Mouse (Mus musculus) heart, embryonic 14.5 days (tissue): ENCODE measurements around the gene Alyref2. TPM values are rescaled to one million over a fixed set of nuclear protein-coding genes. Genes with fewer than 3 reads are reported as not detected.
"Not testable (repeated sequence)": the region's sequence is repeated elsewhere in the genome, so short reads cannot be mapped to it uniquely, and the experiment has no call there.

Source experiments
- ATAC-seq: fragments of 200-750 bp; cut with Nextera tagmentation; 2 replicates; pipeline ENCODE4 v1.8.0; 2017; ENCODE audit warnings: low read depth, moderate TSS enrichment; ENCODE audit not compliant: insufficient number of reproducible peaks, insufficient read depth, low FRiP score
- H3K27ac ChIP-seq, 2 experiments: fragments of 200-500 bp in 1 of 2; fragments of 300-500 bp in 1 of 2; sonication (generic) in 1 of 2; replicated peaks in 1 of 2; 2 replicates each; pipeline ENCODE4 v1.5.1; 2012 to 2014; ENCODE audit warnings: low read depth in 2 of 2, low read length in 2 of 2, control low read depth in 1 of 2, mild to moderate bottlenecking in 1 of 2, mixed read lengths in 1 of 2; ENCODE audit not compliant: control insufficient read depth in 1 of 2, insufficient read depth in 1 of 2
- H3K27me3 ChIP-seq: fragments of 300-500 bp; sonication (generic); 2 replicates; pipeline ENCODE4 v1.6.1; 2014; ENCODE audit warnings: mild to moderate bottlenecking, low read length, control low read depth; ENCODE audit not compliant: control insufficient read depth, insufficient read depth
- H3K36me3 ChIP-seq: fragments of 300-500 bp; sonication (generic); 2 replicates; pipeline ENCODE4 v1.6.1; 2014; ENCODE audit warnings: mild to moderate bottlenecking, control low read depth, low read length, mixed read lengths; ENCODE audit not compliant: control insufficient read depth, insufficient read depth
- H3K4me1 ChIP-seq, 2 experiments: fragments of 200-500 bp in 1 of 2; fragments of 300-500 bp in 1 of 2; sonication (generic) in 1 of 2; 2 replicates each; pipeline ENCODE4 v1.6.1; 2012 to 2014; ENCODE audit warnings: low read length in 2 of 2, control low read depth in 1 of 2, mixed read lengths in 1 of 2; ENCODE audit not compliant: control insufficient read depth in 2 of 2, insufficient read depth in 2 of 2
- H3K4me2 ChIP-seq: fragments of 300-500 bp; sonication (generic); 2 replicates; pipeline ENCODE4 v1.6.1; 2014; ENCODE audit warnings: mild to moderate bottlenecking, low read length
- H3K4me3 ChIP-seq, 2 experiments: fragments of 200-500 bp in 1 of 2; fragments of 300-500 bp in 1 of 2; sonication (generic) in 1 of 2; 2 replicates each; pipeline ENCODE4 v1.5.1; 2012 to 2014; ENCODE audit warnings: low read length in 2 of 2, mild to moderate bottlenecking in 2 of 2, control low read depth in 1 of 2, low read depth in 1 of 2, moderate library complexity in 1 of 2; ENCODE audit not compliant: control insufficient read depth in 1 of 2, insufficient read depth in 1 of 2
- H3K9ac ChIP-seq: fragments of 300-500 bp; sonication (generic); 2 replicates; pipeline ENCODE4 v1.6.1; 2014; ENCODE audit warnings: mild to moderate bottlenecking, low read length
- H3K9me3 ChIP-seq: fragments of 300-500 bp; sonication (generic); 2 replicates; pipeline ENCODE4 v1.6.1; 2016; ENCODE audit warnings: low read length, control low read depth; ENCODE audit not compliant: control insufficient read depth
- WGBS: fragments of 180-500 bp; shearing (Covaris S2); extraction: QIAGEN DNeasy Blood & Tissue Kit; methylation state at CpG from one replicate; pipeline ENCODE4 v1.1.7; 2014; 5-methylcytosine and 5-hydroxymethylcytosine counted together
- polyA plus RNA-seq: library from polyadenylated mRNA; unstranded; fragments of >200 nt; fragmentation: Nextera tagmentation; extraction: Ambion mirVana; gene quantifications from 2 replicates; pipeline ENCODE4 v1.2.1, GENCODE M21; 2014

The Alyref2 gene
- polyA plus RNA-seq, 1 experiment from 2014 or later, result 12.9 TPM

- 73% methylated on average over 4 of the region's 4 CpGs for WGBS
- no peak overlapping the region for H3K27ac ChIP-seq
- H3K4me1 ChIP-seq, result peaks cover 9 to 10% of the 10 kb centered on the region in 2 experiments
- no peak overlapping the region for H3K4me3 ChIP-seq
- no peaks in the 10 kb centered on the region for H3K27me3 ChIP-seq
- no peak overlapping the region for H3K4me2 ChIP-seq
- no peak for ATAC-seq
- peaks cover 26% of the 10 kb centered on the region for H3K36me3 ChIP-seq
- H3K9me3 ChIP-seq, result no peaks in the 10 kb centered on the region
- H3K9ac ChIP-seq, result no peak overlapping the region
These were observed 36.7 kb upstream of the Alyref2 start for GRCm38 (mm10) chr1:171466565-171466964.

- H3K9ac ChIP-seq, result peak overlapping the region; percentile 27; the same call in 1 of the 2 replicates
- H3K36me3 ChIP-seq, result no peaks in the 10 kb centered on the region
- H3K4me2 ChIP-seq, result peak overlapping the region; percentile 53
- no peak overlapping the region for H3K4me3 ChIP-seq
- H3K4me1 ChIP-seq, result peaks cover 9 to 10% of the 10 kb centered on the region in 2 experiments
- WGBS, result 50% methylated on average over 3 of the region's 3 CpGs
- H3K27ac ChIP-seq, result peak overlapping the region; percentile 65 to 67
- no peaks in the 10 kb centered on the region for H3K27me3 ChIP-seq
- no peaks in the 10 kb centered on the region for H3K9me3 ChIP-seq
- no peak for ATAC-seq
These were observed 33.6 kb upstream of the Alyref2 start for GRCm38 (mm10) chr1:171469678-171470077.

GRCm38 (mm10) chr1:171470371-171470871 is 32.9 kb upstream of the Alyref2 start:
- Histone ChIP-seq H3K9ac (no peak overlapping the region), H3K27ac (peak overlapping the region; percentile 39 to 65; a peak in 2 of 4 replicates), H3K4me3 (no peak overlapping the region), H3K9me3 (no peaks in the 10 kb centered on the region), H3K4me1 (peaks cover 9 to 10% of the 10 kb centered on the region in 2 experiments), H3K4me2 (peak overlapping the region; percentile 53), H3K27me3 (no peaks in the 10 kb centered on the region), H3K36me3 (no peaks in the 10 kb centered on the region)
- no peak for ATAC-seq
- WGBS, result 30% methylated on average over 7 of the region's 7 CpGs

GRCm38 (mm10) chr1:171470896-171471295 is 32.4 kb upstream of the Alyref2 start:
- ATAC-seq, result no peak
- Histone ChIP-seq H3K9ac (no peak overlapping the region), H3K4me3 (no peak overlapping the region), H3K9me3 (no peaks in the 10 kb centered on the region), H3K36me3 (no peaks in the 10 kb centered on the region), H3K27me3 (no peaks in the 10 kb centered on the region), H3K4me2 (no peak overlapping the region), H3K27ac (no peak overlapping the region), H3K4me1 (peaks cover 9 to 10% of the 10 kb centered on the region in 2 experiments)
- WGBS, result 49% methylated on average over 5 of the region's 5 CpGs

DNA sequence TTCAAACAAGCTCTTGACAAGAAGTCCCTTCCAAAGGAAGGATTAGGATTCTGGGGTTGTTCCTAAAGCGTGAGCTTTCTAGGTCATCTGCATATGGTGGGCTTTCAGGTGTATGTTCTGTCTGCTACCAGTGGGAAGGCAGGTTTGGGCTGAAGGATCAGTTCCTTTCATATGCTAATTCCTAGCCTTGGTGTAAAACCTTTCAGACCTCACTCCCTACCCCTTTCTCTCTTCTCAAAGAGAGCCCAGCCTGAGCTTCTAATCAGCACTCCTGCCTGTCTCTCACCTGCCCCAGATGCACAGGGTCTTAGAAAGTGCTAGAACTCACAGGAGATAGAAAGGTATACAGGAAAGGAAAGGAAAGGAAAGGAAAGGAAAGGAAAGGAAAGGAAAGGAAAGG is 31.8 kb upstream of the Alyref2 start:
- Histone ChIP-seq H3K4me1 (peaks cover 9 to 10% of the 10 kb centered on the region in 2 experiments), H3K4me3 (no peak overlapping the region), H3K27ac (no peak overlapping the region), H3K4me2 (no peak overlapping the region), H3K27me3 (no peaks in the 10 kb centered on the region), H3K36me3 (no peaks in the 10 kb centered on the region), H3K9me3 (no peaks in the 10 kb centered on the region), H3K9ac (no peak overlapping the region)
- no peak for ATAC-seq
- 57% methylated on average over 1 of the region's 1 CpGs for WGBS

DNA sequence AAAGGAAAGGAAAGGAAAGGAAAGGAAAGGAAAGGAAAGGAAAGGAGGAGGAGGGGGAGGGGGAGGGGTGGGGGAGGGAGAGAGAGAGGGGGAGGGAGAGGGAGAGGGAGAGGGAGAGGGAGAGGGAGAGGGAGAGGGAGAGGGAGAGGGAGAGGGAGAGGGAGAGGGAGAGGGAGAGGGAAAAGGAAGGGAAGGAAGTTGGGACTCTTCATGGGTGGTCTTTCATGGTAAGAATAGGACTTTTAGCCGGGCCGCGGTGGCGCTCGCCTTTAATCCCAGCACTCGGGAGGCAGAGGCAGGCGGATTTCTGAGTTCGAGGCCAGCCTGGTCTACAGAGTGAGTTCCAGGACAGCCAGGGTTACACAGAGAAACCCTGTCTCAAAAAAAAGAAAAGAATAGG is 31.3 kb upstream of the Alyref2 start:
- H3K36me3 ChIP-seq, H3K4me2 ChIP-seq, H3K9ac ChIP-seq, H3K27ac ChIP-seq, H3K9me3 ChIP-seq, H3K27me3 ChIP-seq, ATAC-seq, H3K4me3 ChIP-seq: not testable (repeated sequence)
- 82% methylated on average over 7 of the region's 8 CpGs for WGBS
- peaks cover 9 to 10% of the 10 kb centered on the region in 2 experiments for H3K4me1 ChIP-seq

DNA sequence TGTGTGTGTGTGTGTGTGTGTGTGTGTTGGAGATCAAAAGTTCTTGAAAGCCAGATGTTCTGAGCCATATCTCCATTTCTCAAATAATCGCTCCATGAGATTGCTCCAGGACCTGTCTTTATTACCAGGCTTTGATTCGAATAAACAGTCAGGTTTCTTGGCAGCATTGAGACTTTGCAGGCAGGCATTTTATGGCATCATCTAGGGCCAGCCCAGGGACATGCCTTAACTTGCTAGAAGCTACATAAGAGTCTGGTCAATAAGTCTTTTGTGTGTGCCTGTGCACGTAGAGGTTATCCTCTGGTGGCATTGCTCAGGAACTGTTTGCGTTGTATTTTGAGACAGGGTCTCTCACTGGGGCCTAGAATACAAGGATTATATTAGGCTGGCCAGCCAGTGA is 29.8 kb upstream of the Alyref2 start:
- H3K36me3 ChIP-seq, result no peaks in the 10 kb centered on the region
- H3K4me1 ChIP-seq, result peaks cover 9 to 10% of the 10 kb centered on the region in 2 experiments
- H3K27ac ChIP-seq, result no peak overlapping the region
- H3K9me3 ChIP-seq, result no peaks in the 10 kb centered on the region
- H3K4me3 ChIP-seq, result no peak overlapping the region
- no peaks in the 10 kb centered on the region for H3K27me3 ChIP-seq
- ATAC-seq, result no peak
- WGBS, result 71% methylated on average over 4 of the region's 4 CpGs
- H3K4me2 ChIP-seq, result no peak overlapping the region
- no peak overlapping the region for H3K9ac ChIP-seq
